Mouse (Mus musculus): Measurements from ENCODE around the gene Gins1.
"Not testable (repeated sequence)": the region's sequence is repeated elsewhere in the genome, so short reads cannot be mapped to it uniquely, and the experiment has no call there.

Gene Gins1

GRCm38 (mm10) chr2:150910295-150910881 is 5.2 kb downstream of the Gins1 start:
- no peak for DNase-seq (ENCODE audit: low spot score in 2 of 2)

GRCm38 (mm10) chr2:150914781-150915515 is 9.7 kb downstream of the Gins1 start:
- no peak for DNase-seq (ENCODE audit: low spot score in 2 of 2)

GRCm38 (mm10) chr2:150915786-150916185 is 10.6 kb downstream of the Gins1 start:
- DNase-seq (ENCODE audit: low spot score in 2 of 2) = no peak

- no peak for DNase-seq (ENCODE audit: low spot score in 2 of 2)
These were observed 13.5 kb downstream of the Gins1 start for GRCm38 (mm10) chr2:150918720-150919119.

- no peak for DNase-seq (ENCODE audit: low spot score in 2 of 2)
These were observed 15.3 kb downstream of the Gins1 start for GRCm38 (mm10) chr2:150920543-150920942.

- no peak for DNase-seq (ENCODE audit: low spot score in 2 of 2)
These were observed 16.5 kb downstream of the Gins1 start for GRCm38 (mm10) chr2:150921697-150922096.

GRCm38 (mm10) chr2:150922165-150922564 is 17.0 kb downstream of the Gins1 start:
- no peak for DNase-seq (ENCODE audit: low spot score in 2 of 2)

GRCm38 (mm10) chr2:150923026-150923425 is 17.8 kb downstream of the Gins1 start:
- no peak for DNase-seq (ENCODE audit: low spot score in 2 of 2)

- DNase-seq (ENCODE audit: low spot score in 2 of 2) = no peak
These were observed 18.3 kb downstream of the Gins1 start for GRCm38 (mm10) chr2:150923505-150923904.

GRCm38 (mm10) chr2:150927038-150927720 is 22.0 kb downstream of the Gins1 start:
- DNase-seq (ENCODE audit: low spot score in 2 of 2) = no peak

GRCm38 (mm10) chr2:150929156-150929555 is 24.0 kb downstream of the Gins1 start:
- no peak for DNase-seq (ENCODE audit: low spot score in 2 of 2)

- DNase-seq (ENCODE audit: low spot score in 2 of 2) = no peak
These were observed 25.6 kb downstream of the Gins1 start for GRCm38 (mm10) chr2:150930806-150931205.

- DNase-seq (ENCODE audit: low spot score in 2 of 2) = no peak
These were observed 28.3 kb downstream of the Gins1 start for GRCm38 (mm10) chr2:150933482-150933881.

- no peak for DNase-seq (ENCODE audit: low spot score in 2 of 2)
These were observed 29.5 kb downstream of the Gins1 start for GRCm38 (mm10) chr2:150934659-150935058.

- no peak for DNase-seq (ENCODE audit: low spot score in 2 of 2)
These were observed 38.8 kb downstream of the Gins1 start for GRCm38 (mm10) chr2:150944017-150944416.

GRCm38 (mm10) chr2:150947341-150947740 is 42.1 kb downstream of the Gins1 start:
- not testable (repeated sequence) for DNase-seq (ENCODE audit: low spot score in 2 of 2)

- not testable (repeated sequence) for DNase-seq (ENCODE audit: low spot score in 2 of 2)
These were observed 42.8 kb downstream of the Gins1 start for GRCm38 (mm10) chr2:150947880-150948611.

GRCm38 (mm10) chr2:150948786-150949185 is 43.6 kb downstream of the Gins1 start:
- no peak for DNase-seq (ENCODE audit: low spot score in 2 of 2)

GRCm38 (mm10) chr2:150949652-150950051 is 44.5 kb downstream of the Gins1 start:
- no peak for DNase-seq (ENCODE audit: low spot score in 2 of 2)

GRCm38 (mm10) chr2:150950056-150950455 is 44.9 kb downstream of the Gins1 start:
- DNase-seq (ENCODE audit: low spot score in 2 of 2) = no peak

- no peak for DNase-seq (ENCODE audit: low spot score in 2 of 2)
These were observed 46.0 kb downstream of the Gins1 start for GRCm38 (mm10) chr2:150951201-150951600.

- DNase-seq (ENCODE audit: low spot score in 2 of 2) = no peak
These were observed 50.7 kb downstream of the Gins1 start for GRCm38 (mm10) chr2:150955859-150956258.
